Mouse (Mus musculus) midbrain, postnatal 0 days (tissue): ENCODE measurements around the gene Zscan2. TPM values are rescaled to one million over a fixed set of nuclear protein-coding genes. Genes with fewer than 3 reads are reported as not detected.
A peak's percentile ranks its signal among the peaks of the same experiment; 100 is the strongest.

Source experiments
- ATAC-seq: fragments of 200-750 bp; cut with Nextera tagmentation; 2 replicates; pipeline ENCODE4 v1.8.0; 2017; ENCODE audit warnings: moderate number of reproducible peaks, mild to moderate bottlenecking, moderate TSS enrichment, moderate library complexity; ENCODE audit not compliant: low FRiP score
- DNase-seq: peaks from one replicate; pipeline ENCODE4 v3.0.0-alpha.2; 2015; ENCODE audit warnings: low spot score
- H3K27ac ChIP-seq: fragments of 300-500 bp; sonication (generic); 2 replicates; pipeline ENCODE4 v1.5.1; 2014; ENCODE audit warnings: low read depth, mild to moderate bottlenecking, low read length, mixed read lengths
- H3K27me3 ChIP-seq: fragments of 300-500 bp; sonication (generic); 2 replicates; pipeline ENCODE4 v1.6.1; 2014; ENCODE audit warnings: low read length, control low read depth, mixed read lengths; ENCODE audit not compliant: insufficient read depth
- H3K36me3 ChIP-seq: fragments of 300-500 bp; sonication (generic); 2 replicates; pipeline ENCODE4 v1.6.1; 2014; ENCODE audit warnings: low read length, control low read depth, mixed read lengths; ENCODE audit not compliant: insufficient read depth
- H3K4me1 ChIP-seq: fragments of 300-500 bp; sonication (generic); 2 replicates; pipeline ENCODE4 v1.6.1; 2014; ENCODE audit warnings: mild to moderate bottlenecking, control low read depth, antibody characterized with exemption, low read length, mixed read lengths; ENCODE audit not compliant: insufficient read depth
- H3K4me2 ChIP-seq: fragments of 300-500 bp; sonication (generic); 2 replicates; pipeline ENCODE4 v1.6.1; 2014; ENCODE audit warnings: low read depth, mild to moderate bottlenecking, low read length, mixed read lengths; ENCODE audit not compliant: poor library complexity, severe bottlenecking
- H3K4me3 ChIP-seq: fragments of 300-500 bp; sonication (generic); 2 replicates; pipeline ENCODE4 v1.5.1; 2014; ENCODE audit warnings: low read depth, mild to moderate bottlenecking, low read length, moderate library complexity
- H3K9ac ChIP-seq: fragments of 300-500 bp; sonication (generic); replicated peaks from 2 replicates; pipeline ENCODE4 v1.6.1; 2014; ENCODE audit warnings: mild to moderate bottlenecking, low read length, moderate library complexity, mixed read lengths; ENCODE audit not compliant: poor library complexity, severe bottlenecking
- H3K9me3 ChIP-seq: fragments of 300-500 bp; sonication (generic); 2 replicates; pipeline ENCODE4 v1.6.1; 2016; ENCODE audit warnings: low read length, control low read depth
- CTCF ChIP-seq: IDR thresholded peaks from 2 replicates; pipeline ENCODE4 v1.5.1; 2016; ENCODE audit warnings: antibody characterized with exemption, mild to moderate bottlenecking
- WGBS: fragments of 180-500 bp; shearing (Covaris S2); extraction: QIAGEN DNeasy Blood & Tissue Kit; methylation state at CpG from one replicate; pipeline ENCODE4 v1.1.7; 2014; 5-methylcytosine and 5-hydroxymethylcytosine counted together
- polyA plus RNA-seq: library from polyadenylated mRNA; unstranded; fragments of >200 nt; fragmentation: Nextera tagmentation; extraction: Ambion mirVana; gene quantifications from 2 replicates; pipeline ENCODE4 v1.2.1, GENCODE M21; 2015
- total RNA-seq: library from RNA; depleted of rRNA; stranded (reverse); fragments of >200 nt; gene quantifications from 2 replicates; pipeline ENCODE4 v1.2.3, GENCODE M21; 2014; rRNA removed

Gene Zscan2
- total RNA-seq (18.2 and 22.4 TPM in 2 replicates), polyA plus RNA-seq (2.7 TPM in 2 replicates)

DNA sequence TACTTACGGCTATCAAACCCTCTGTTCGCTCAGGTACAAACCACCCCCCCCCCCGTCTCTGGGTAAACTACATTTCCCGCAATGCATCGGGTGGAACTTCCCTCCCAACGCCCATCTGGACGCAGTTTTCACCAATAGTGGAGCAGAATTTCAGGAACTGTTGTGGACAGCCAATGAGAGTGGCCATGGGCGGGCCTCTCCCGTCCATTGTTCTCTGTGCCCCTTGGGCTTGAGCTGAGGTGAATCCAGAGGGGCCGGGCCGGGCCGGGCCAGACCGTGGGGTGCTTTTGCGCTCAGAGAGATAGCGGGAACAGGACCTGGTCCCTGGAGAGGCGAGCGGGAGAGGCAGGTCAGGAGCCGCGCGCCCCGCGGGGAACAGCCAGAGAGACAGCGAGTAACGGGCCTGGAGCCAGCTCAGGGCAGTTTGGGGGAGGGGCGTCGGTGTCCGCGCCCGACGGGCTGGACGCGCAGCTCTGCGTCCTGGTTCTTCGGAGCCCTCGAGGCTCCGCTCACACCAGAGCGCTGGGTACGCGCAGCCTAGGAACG lies at the start of gene Zscan2:
Gene Zscan2 (plus strand): TSS at position 192 of the 546 bp plus-strand sequence.
- no peak for TF ChIP-seq CTCF
- ATAC-seq (peak; percentile 97), DNase-seq (peak; percentile 98)
- Histone ChIP-seq H3K27me3 (no peaks in the 10 kb centered on the region), H3K9ac (peak within 1 kb of the TSS; percentile 74), H3K27ac (peak within 1 kb of the TSS; percentile 75), H3K36me3 (peaks cover 13% of the 10 kb centered on the region), H3K9me3 (no peaks in the 10 kb centered on the region), H3K4me1 (peaks cover 8% of the 10 kb centered on the region; the same call in 1 of the 2 replicates), H3K4me2 (peak within 1 kb of the TSS; percentile 62), H3K4me3 (peak within 1 kb of the TSS; percentile 50)
- WGBS, result under 1% methylated on average over 38 of the region's 40 CpGs

DNA sequence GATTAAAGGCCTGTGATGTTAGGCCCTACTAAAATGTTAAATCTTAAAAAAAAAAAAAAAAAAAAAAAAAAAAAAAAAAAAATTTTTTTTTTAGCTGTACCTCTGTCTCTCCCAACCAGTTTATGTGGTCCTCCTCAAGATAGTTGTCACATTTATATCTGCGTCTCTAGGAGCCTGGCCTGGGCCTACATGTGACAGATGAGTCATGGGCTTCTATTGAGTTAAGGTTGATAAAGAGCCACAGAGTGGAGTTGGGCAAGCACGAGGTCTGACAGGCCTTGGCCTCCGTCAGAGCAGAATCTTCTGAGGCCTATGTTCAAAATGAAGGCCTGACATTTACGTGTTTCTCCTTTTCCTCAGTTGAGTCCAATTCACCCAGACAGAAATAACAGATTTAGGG lies 47.3 kb upstream of the Zscan2 start:
- no peaks in the 10 kb centered on the region for H3K9me3 ChIP-seq
- H3K27ac ChIP-seq, result no peak overlapping the region
- ATAC-seq (no peak), DNase-seq (no peak)
- no peak for TF ChIP-seq CTCF
- 92% methylated on average over 4 of the region's 4 CpGs for WGBS
- no peaks in the 10 kb centered on the region for H3K36me3 ChIP-seq
- no peak overlapping the region for H3K9ac ChIP-seq
- H3K27me3 ChIP-seq, result no peaks in the 10 kb centered on the region
- H3K4me3 ChIP-seq, result no peak overlapping the region
- no peak overlapping the region for H3K4me2 ChIP-seq
- no peaks in the 10 kb centered on the region for H3K4me1 ChIP-seq

DNA sequence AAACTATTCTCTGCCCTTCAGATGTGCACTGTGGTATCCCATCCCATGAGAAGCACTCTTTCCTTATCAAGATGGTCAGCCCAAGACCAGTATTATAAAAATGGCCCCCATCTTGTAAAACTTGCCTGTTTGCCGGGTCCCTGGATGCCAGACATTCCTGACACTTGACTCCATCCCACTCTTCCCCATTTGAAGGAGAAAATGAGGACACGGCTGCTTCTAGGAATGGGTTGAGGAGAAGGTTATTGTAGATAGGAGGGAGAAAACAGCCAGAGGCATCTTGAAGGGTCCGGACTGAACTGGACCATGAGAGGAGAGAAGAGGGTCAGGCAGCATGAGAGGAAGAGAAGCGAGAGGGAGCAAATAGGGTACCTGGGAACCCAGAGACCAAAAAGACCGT lies 44.1 kb upstream of the Zscan2 start:
- ATAC-seq (no peak), DNase-seq (no peak)
- WGBS, result 78% methylated on average over 5 of the region's 5 CpGs
- Histone ChIP-seq H3K4me1 (no peaks in the 10 kb centered on the region), H3K4me2 (no peak overlapping the region), H3K9me3 (no peaks in the 10 kb centered on the region), H3K9ac (no peak overlapping the region), H3K27ac (no peak overlapping the region), H3K4me3 (no peak overlapping the region), H3K27me3 (no peaks in the 10 kb centered on the region), H3K36me3 (no peaks in the 10 kb centered on the region)
- TF ChIP-seq CTCF, result no peak

DNA sequence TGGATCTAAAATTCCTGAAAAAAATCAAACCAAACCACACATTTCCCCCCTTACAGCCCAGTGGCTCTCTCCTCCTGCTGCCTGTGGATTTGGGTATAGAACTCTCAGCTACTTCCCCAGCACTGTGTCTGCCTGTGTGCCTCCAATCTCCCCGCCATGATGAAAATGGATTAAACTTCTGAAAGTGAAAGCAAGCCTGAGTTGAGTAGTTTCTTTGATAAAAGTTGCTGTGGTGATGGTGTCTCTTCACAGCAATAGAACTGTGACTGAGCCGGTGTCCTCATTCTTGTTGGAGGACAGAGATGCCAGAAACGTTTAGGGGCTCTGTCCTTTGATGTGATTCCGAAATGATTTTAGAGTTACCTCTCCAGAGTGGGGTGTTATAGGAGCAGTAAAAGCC lies 39.9 kb upstream of the Zscan2 start:
- WGBS, result 70% methylated on average over 4 of the region's 4 CpGs
- no peaks in the 10 kb centered on the region for H3K36me3 ChIP-seq
- DNase-seq, result no peak
- no peak for TF ChIP-seq CTCF
- H3K9me3 ChIP-seq, result no peaks in the 10 kb centered on the region
- no peaks in the 10 kb centered on the region for H3K4me1 ChIP-seq
- H3K9ac ChIP-seq, result no peak overlapping the region
- H3K27ac ChIP-seq, result no peak overlapping the region
- H3K4me2 ChIP-seq, result no peak overlapping the region
- H3K27me3 ChIP-seq, result no peaks in the 10 kb centered on the region
- ATAC-seq, result no peak
- no peak overlapping the region for H3K4me3 ChIP-seq

DNA sequence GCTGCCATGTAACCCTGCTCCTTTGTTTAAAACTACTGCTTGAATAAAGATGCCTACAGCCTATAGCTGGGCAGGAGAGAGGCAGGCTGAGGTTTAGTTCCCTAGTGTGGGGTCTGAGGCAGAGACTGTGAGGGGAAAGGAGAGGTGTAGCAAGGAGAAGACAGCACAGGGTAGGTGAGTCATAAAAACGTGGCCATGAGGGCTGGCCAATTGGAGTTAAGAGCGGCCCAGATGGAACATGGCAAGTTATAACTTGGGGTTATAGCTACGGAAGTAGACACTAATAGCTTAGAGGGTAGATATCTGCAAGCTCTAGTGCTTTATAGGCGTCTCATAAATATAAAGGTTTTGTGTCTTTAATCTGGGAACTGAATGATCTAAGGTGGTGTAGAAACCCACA lies 37.5 kb upstream of the Zscan2 start:
- ATAC-seq, result no peak
- WGBS, result 82% methylated on average over 4 of the region's 4 CpGs
- Histone ChIP-seq H3K27ac (no peak overlapping the region), H3K4me3 (no peak overlapping the region), H3K4me1 (no peaks in the 10 kb centered on the region), H3K27me3 (no peaks in the 10 kb centered on the region), H3K9me3 (no peaks in the 10 kb centered on the region), H3K9ac (no peak overlapping the region), H3K36me3 (no peaks in the 10 kb centered on the region), H3K4me2 (no peak overlapping the region)
- no peak for TF ChIP-seq CTCF
- DNase-seq, result no peak

DNA sequence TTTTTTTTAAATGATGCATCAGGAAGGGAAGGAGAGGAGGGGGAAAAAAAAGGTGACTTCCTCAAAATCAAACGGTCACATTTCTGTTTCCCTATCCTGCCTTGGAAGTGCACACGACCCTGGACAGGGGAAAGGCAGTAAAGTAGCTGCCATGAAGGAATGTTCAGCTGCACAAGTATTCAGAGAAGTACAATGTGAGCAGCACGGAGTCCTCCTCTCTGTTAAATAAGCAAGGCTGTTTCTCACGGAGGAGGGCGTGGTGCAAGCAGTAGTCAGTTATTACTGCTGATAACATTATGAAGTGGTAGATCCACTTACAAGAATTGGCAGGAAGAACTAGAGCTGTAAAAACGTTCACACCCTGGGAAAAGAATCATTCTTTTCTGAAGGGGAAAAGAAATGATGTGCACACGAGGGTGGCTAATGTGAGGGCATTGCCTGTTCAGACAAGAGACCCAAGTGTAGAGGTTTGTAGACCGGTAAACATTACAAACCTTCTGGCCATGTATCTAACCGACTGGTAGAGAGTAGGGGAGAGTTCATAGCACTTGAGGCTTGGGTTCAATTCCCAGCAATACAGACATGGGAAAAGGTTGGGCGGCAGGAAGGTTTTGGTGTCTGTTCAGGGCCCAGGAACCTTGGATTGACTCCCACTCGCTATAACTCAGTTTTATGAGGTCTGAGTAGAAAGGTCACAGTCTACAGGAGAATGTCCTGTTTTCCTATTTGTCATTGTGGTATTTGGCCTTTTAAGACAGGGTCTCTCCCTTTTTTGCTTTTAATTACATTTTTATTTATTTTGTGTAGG lies 36.6 kb upstream of the Zscan2 start:
- H3K9ac ChIP-seq, result no peak overlapping the region
- whole genome bisulfite sequencing, result 83% methylated on average over 11 of the region's 11 CpGs
- H3K36me3 ChIP-seq, result no peaks in the 10 kb centered on the region
- no peak overlapping the region for H3K4me3 ChIP-seq
- no peaks in the 10 kb centered on the region for H3K9me3 ChIP-seq
- H3K27ac ChIP-seq, result no peak overlapping the region
- no peaks in the 10 kb centered on the region for H3K27me3 ChIP-seq
- ATAC-seq, result no peak
- TF ChIP-seq CTCF, result no peak
- no peaks in the 10 kb centered on the region for H3K4me1 ChIP-seq
- H3K4me2 ChIP-seq, result no peak overlapping the region
- DNase-seq, result no peak
